Mouse (Mus musculus): Measurements from ENCODE around the gene AC124502.3. TPM values are rescaled to one million over a fixed set of nuclear protein-coding genes. Genes with fewer than 3 reads are reported as not detected.
A peak's percentile ranks its signal among the peaks of the same experiment; 100 is the strongest.
"Not testable (repeated sequence)": the region's sequence is repeated elsewhere in the genome, so short reads cannot be mapped to it uniquely, and the experiment has no call there.

AC124502.3 gene
- polyA plus RNA-seq, 1 experiment: 2.8 TPM

DNA sequence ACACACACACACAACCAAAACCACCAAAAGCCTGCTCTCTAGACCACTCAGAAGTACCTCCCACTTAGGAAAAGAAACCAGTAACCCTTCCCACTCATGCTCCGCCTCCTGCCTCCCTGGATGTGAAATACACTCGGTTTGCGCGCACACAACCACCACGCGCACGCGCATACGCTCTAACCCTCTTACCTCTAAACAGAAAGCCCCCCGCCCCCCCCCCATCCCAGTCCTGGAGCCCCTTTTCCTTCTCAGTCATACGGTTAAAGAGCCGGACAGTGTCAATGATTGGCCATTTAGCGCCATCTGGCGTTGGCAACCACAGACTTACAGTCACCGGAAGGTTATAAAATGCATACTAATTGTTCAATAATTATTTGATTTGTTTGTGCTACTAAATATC lies 34.3 kb downstream of the AC124502.3 start:
- TF ChIP-seq CTCF (IDR thresholded peaks at IDR 0.05; ENCODE audit: borderline replicate concordance, extremely low read depth, insufficient read depth, insufficient read length) (peak; percentile 69; the same call in 1 of the 2 replicates), POLR2A (IDR thresholded peaks at IDR 0.05; ENCODE audit: borderline replicate concordance, extremely low read depth, insufficient read depth, insufficient read length, poor library complexity, severe bottlenecking) (no peak)
- DNase-seq (ENCODE audit: low read depth): peak; percentile 87

DNA sequence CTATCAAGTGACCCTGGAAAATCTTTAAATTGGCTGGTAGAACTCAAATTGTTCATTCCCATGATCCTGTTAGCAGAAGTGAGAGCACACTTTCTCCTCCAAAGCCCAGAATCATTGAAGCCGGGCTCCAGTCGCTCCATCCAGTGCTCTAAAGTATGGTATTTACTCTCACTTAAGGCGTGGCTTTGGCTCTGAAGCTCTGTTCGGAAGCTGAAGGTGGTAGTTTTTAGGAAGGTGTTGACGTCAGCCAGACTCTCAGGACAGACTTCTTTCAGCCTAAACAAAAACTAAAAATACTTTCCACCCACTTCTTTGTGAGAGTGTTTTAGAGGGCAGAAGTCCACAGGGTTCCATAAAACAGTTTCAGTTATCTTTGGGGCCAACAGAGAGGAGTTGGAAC lies 34.8 kb downstream of the AC124502.3 start:
- DNase-seq (ENCODE audit: low read depth): no peak
- TF ChIP-seq POLR2A (IDR thresholded peaks at IDR 0.05; ENCODE audit: borderline replicate concordance, extremely low read depth, insufficient read depth, insufficient read length, poor library complexity, severe bottlenecking) (no peak), CTCF (IDR thresholded peaks at IDR 0.05; ENCODE audit: borderline replicate concordance, extremely low read depth, insufficient read depth, insufficient read length) (no peak)

DNA sequence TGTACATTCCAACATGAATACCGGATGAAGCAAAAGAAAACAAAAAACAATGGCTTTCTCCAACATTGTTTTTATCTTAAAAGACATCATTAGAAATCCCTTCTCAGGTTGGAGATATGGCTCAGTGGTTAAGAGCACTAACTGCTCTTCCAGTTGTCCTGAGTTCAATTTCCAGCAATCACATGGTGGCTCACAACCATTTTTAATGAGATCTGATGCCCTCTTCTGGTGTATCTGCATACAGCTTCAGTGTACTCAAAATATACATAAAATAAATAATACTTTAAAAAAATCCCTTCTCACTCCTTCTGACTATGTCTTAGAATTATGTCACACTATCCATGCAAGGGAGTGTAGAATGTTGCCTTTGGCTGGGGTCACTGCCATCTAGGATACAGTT lies 40.6 kb downstream of the AC124502.3 start:
- no peak for DNase-seq (ENCODE audit: low read depth)
- TF ChIP-seq POLR2A (IDR thresholded peaks at IDR 0.05; ENCODE audit: borderline replicate concordance, extremely low read depth, insufficient read depth, insufficient read length, poor library complexity, severe bottlenecking) (no peak), CTCF (IDR thresholded peaks at IDR 0.05; ENCODE audit: borderline replicate concordance, extremely low read depth, insufficient read depth, insufficient read length) (no peak)

DNA sequence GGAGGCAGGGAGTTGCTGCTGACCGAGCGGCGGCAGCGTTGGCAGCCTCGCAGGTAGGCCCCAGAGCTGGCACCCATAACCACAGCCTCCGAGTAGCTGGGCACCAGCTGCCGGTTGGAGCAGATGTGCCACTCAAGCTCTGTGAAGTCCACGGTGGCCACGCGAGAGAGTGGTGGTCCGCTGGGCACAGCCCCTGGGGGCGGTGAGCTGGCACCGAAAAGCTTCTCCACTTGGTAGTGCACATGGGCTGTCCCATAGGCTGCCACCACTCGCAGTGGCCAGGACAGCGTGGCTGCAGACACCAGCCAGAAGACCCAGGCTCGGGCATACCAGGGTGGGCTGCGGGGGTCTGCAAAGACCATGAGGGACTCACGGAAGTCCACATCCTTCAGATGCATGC lies 43.3 kb downstream of the AC124502.3 start:
- no peak for DNase-seq (ENCODE audit: low read depth)
- TF ChIP-seq POLR2A (IDR thresholded peaks at IDR 0.05; ENCODE audit: borderline replicate concordance, extremely low read depth, insufficient read depth, insufficient read length, poor library complexity, severe bottlenecking) (no peak), CTCF (IDR thresholded peaks at IDR 0.05; ENCODE audit: borderline replicate concordance, extremely low read depth, insufficient read depth, insufficient read length) (no peak)

DNA sequence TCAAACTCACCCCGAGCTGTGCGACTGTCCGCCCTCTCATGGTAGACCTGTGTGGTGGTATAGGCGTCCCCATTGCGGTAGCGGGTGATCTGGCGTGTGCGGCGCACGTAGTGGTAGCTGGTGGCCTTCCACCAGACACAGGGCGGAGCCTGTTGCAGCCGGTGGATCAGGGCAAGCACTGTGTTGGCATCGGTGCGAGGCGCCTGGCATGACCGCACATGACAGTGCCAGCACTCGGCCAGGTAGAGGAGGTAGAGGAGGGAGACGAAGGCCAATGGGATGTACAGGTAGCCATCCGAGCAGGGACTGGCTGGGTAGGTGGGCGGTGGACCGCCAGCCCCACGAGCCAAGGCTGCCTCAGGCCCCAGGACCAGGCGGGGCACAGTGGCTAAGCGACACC lies 43.9 kb downstream of the AC124502.3 start:
- TF ChIP-seq POLR2A (IDR thresholded peaks at IDR 0.05; ENCODE audit: borderline replicate concordance, extremely low read depth, insufficient read depth, insufficient read length, poor library complexity, severe bottlenecking) (no peak), CTCF (IDR thresholded peaks at IDR 0.05; ENCODE audit: borderline replicate concordance, extremely low read depth, insufficient read depth, insufficient read length) (no peak)
- DNase-seq (ENCODE audit: low read depth): no peak

DNA sequence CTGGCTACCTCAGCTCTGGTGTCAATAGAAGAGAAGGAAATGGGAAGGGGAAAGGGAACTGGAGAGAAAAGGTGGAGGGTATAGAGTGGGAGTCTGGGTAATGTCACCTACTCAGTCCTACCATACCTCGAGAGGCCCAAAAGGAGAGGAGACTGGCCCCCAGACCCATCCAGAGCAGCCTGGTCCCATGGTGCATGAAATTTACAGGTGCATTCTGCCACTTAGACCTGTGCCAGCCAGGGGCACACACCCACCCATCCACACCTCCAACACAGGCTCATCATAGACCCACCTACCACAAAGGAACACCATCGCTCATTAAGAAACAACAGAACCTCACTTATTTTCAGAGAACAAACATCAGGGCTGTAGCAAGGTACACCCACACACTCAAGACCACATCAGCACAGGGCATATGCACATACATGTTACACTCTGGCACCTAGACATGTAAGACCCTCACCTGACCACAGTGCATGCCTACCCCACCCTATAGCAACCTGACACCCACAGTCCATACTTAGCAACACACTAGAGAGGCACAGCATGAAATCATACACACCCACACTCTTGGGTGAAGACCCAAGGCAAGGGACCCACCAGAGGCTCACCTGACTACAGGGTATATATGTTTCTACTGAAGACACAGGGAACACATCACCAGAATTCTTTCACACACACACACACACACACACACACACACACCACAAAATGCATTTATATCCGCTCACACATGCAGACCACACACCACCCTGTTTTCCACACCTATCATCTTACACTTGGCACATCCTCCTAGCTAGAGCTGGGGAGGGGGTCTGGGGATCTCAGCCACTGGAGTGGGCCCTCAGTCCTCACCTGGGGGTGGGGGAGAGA lies 45.5 kb downstream of the AC124502.3 start:
- TF ChIP-seq POLR2A (IDR thresholded peaks at IDR 0.05; ENCODE audit: borderline replicate concordance, extremely low read depth, insufficient read depth, insufficient read length, poor library complexity, severe bottlenecking) (no peak), CTCF (IDR thresholded peaks at IDR 0.05; ENCODE audit: borderline replicate concordance, extremely low read depth, insufficient read depth, insufficient read length) (no peak)
- no peak for DNase-seq (ENCODE audit: low read depth)

DNA sequence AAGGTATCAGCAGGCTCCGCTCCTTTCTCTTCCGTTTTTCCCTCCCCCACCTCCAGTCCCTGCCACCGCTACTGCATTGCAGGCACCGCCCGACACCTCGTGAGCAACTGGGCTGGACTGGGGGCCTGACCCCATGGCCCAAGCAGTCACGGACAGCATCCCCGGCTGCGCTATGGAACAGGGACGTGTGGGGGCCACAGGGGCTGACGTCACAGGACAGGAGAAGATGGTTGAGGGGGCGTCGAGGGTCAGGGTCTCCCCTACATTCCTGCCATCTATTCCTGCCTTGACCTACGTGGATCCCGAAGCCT lies 46.1 kb downstream of the AC124502.3 start:
- DNase-seq (ENCODE audit: low read depth): no peak
- TF ChIP-seq CTCF (IDR thresholded peaks at IDR 0.05; ENCODE audit: borderline replicate concordance, extremely low read depth, insufficient read depth, insufficient read length): no peak

DNA sequence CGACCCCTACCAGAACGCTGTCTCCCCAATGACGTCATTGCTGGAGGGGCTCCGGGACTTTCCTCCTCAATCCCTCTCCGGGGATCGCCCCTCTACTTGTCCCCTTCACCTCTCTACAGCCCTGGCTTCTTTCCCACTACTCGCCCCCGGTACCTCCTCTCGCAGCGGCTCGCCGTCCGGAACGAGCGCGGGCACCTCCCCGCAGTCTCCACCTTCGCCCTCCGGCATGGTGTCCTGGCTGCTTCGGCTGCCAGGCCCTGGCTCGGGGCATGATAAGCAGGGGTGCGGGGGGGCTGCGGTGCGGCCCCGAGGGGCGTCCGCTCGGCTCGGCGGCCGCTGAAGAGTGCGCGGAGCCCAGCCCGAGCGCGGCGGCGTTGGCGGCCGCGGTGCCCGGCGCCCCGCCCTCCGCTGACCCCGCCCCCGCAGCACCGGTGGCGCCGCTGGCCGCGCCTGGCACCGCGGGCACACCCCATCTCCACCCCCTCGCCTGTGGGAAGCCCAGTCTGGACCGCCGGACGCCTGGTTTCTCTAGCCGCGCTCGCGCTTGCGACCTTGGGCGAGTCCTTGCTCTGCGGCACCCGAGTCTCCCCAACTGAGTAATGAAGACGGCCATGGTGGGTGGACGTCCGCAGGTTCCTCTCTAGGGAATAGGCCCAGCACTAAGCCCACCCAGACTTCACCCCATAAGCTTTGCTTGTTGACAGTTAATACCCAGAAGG lies 46.6 kb downstream of the AC124502.3 start, which contains the start of gene Tmem151a:
Gene Tmem151a, minus strand, starts transcription at position 387 of the 719 bp plus-strand sequence.
- TF ChIP-seq CTCF (IDR thresholded peaks at IDR 0.05; ENCODE audit: borderline replicate concordance, extremely low read depth, insufficient read depth, insufficient read length): no peak
- TF ChIP-seq POLR2A (IDR thresholded peaks at IDR 0.05; ENCODE audit: borderline replicate concordance, extremely low read depth, insufficient read depth, insufficient read length, poor library complexity, severe bottlenecking): no peak
- no peak for DNase-seq (ENCODE audit: low read depth)

DNA sequence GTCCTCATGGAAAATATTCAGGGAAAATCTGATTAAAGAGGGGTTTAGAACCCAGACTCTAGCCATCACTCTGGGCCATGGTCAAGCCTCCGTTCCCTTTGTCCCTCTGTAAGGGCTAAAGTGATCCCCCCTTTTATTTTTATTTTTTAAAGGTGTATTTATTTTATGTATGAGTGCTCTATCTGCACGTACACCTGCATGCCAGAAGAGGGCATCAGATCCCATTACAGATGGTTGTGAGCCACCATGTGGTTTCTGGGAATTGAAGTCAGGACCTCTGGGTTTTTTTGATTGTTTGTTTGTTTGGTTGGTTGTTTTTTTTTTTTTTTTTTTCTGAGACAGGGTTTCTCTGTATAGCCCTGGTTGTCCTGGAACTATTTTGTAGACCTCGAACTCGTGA lies 47.8 kb downstream of the AC124502.3 start:
- not testable (repeated sequence) for DNase-seq (ENCODE audit: low read depth)

DNA sequence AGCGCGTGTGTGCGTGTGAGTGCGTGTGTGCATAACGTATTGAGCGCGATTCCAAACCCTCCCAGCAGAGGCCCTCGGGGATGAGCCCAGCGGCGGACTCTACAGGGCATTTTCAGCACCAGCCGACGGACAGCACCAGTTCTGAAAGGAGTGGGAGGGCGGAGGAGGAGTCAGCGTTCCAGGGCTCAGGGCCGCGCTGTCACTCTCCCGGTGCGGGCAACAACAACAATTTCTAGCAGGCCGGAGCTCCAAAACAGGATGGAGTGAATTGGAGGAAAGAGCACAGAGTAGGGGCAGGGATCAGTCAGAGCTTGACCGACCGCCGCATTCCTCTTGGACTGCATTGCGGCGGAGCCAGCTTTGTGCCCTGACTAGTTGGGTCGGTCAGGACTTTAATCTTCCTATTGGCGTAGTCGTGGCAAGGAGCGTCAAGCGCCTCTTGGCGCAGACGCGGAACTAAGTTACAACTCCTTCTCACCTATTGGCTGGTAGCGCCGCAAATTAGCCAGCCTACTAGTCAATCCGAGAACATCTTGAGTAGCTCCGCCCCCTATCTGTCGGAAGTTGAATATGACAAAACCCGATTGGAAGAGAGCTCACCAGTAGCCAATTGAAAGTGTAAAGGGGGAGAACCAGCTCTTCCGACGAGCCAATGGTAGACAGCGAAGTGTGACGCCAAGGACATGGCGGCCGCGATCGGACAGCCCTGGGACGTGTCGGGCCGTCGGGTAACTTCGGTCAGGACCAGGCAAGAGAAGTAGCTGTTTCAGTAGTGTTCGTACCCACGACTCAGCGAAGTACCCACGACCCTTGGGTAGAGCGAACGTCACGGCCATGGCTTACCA lies 49.4 kb downstream of the AC124502.3 start, which contains the start of gene Yif1a:
Gene Yif1a, plus strand, starts transcription at position 655 of the 845 bp plus-strand sequence.
- DNase-seq (ENCODE audit: low read depth): peak; percentile 100
- TF ChIP-seq CTCF (IDR thresholded peaks at IDR 0.05; ENCODE audit: borderline replicate concordance, extremely low read depth, insufficient read depth, insufficient read length): peak; percentile 59
- peak; percentile 47; the same call in 1 of the 2 replicates for TF ChIP-seq POLR2A (IDR thresholded peaks at IDR 0.05; ENCODE audit: borderline replicate concordance, extremely low read depth, insufficient read depth, insufficient read length, poor library complexity, severe bottlenecking)

DNA sequence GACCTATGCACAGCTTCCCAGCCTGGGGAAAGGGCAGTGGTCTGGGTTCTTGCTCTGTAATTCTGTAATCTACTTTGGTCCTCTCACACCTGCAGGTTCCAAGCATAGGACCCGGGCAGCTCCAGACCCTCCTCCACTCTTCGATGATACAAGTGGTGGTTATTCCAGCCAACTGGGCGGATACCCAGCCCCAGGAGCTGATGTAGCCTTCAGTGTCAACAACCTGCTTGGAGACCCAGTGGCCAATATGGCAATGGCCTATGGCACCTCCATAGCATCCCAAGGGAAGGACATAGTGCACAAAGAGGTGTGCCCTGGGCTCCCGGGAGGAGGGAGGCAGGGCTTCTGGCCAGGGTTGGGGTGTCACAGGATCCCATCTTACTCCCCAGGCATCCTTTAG lies 50.6 kb downstream of the AC124502.3 start:
- TF ChIP-seq CTCF (IDR thresholded peaks at IDR 0.05; ENCODE audit: borderline replicate concordance, extremely low read depth, insufficient read depth, insufficient read length) (no peak), POLR2A (IDR thresholded peaks at IDR 0.05; ENCODE audit: borderline replicate concordance, extremely low read depth, insufficient read depth, insufficient read length, poor library complexity, severe bottlenecking) (no peak)
- no peak for DNase-seq (ENCODE audit: low read depth)

Data from brain, embryonic 14.5 days (tissue).